ENCODE assay signal across 25 mouse cellular contexts in genomic region chr17:47708972-47709371, GRCm38 (mm10). TPM values are rescaled to one million over a fixed set of nuclear protein-coding genes. Genes with fewer than 3 reads are reported as not detected.
"Had no signal": no experiment of that assay in that cellular context is flagged by ENCODE, and none has a peak within 500 bp of the region (broad histone marks: within the 10 kb centered on the region; RNA-seq: fewer than 3 reads in every experiment).

No protein-coding gene starts in this region.

- H3K4me1 ChIP-seq: midbrain, embryonic 13.5 days; midbrain, embryonic 15.5 days; neural tube, embryonic 12.5 days; stomach, embryonic 15.5 days had no signal

- H3K9ac ChIP-seq: liver, embryonic 15.5 days; liver, postnatal 0 days; lung, embryonic 15.5 days; midbrain, embryonic 13.5 days; midbrain, embryonic 15.5 days; neural tube, embryonic 12.5 days; stomach, embryonic 15.5 days had no signal

- H3K27ac ChIP-seq: liver, embryonic 15.5 days; lung, embryonic 15.5 days; macrophage; midbrain, embryonic 13.5 days; midbrain, embryonic 15.5 days; neural tube, embryonic 12.5 days; stomach, embryonic 15.5 days had no signal

- H3K27me3 ChIP-seq: lung, embryonic 15.5 days; midbrain, embryonic 13.5 days; midbrain, embryonic 15.5 days; stomach, embryonic 15.5 days had no signal

- ATAC-seq: liver, postnatal 0 days; lung, postnatal 0 days; midbrain, embryonic 13.5 days; midbrain, embryonic 15.5 days had no signal

- DNase-seq: liver, postnatal 0 days; lung, adult 2 months; lung, postnatal 14 days; lung, postnatal 36 days; right cerebral cortex, postnatal 25 days; right cerebral cortex, postnatal 4 days; spleen, adult 18-20 months; thymus, adult 2 months; thymus, postnatal 25 days; thymus, postnatal 4 days had no signal

- H3K4me3 ChIP-seq: liver, embryonic 15.5 days; lung, embryonic 15.5 days; megakaryocyte, embryonic 14.5 days; midbrain, embryonic 13.5 days; midbrain, embryonic 15.5 days; neural tube, embryonic 12.5 days; stomach, embryonic 15.5 days had no signal

- H3K9me3 ChIP-seq: liver, embryonic 15.5 days; lung, embryonic 15.5 days; megakaryocyte, embryonic 14.5 days; midbrain, embryonic 13.5 days; midbrain, embryonic 15.5 days; neural tube, embryonic 12.5 days; stomach, embryonic 15.5 days had no signal

- H3K36me3 ChIP-seq: liver, embryonic 15.5 days; lung, embryonic 15.5 days; midbrain, embryonic 15.5 days; stomach, embryonic 15.5 days had no signal

- H3K4me2 ChIP-seq: liver, embryonic 15.5 days; lung, embryonic 15.5 days; midbrain, embryonic 11.5 days; midbrain, embryonic 13.5 days; midbrain, embryonic 15.5 days; neural tube, embryonic 12.5 days; stomach, embryonic 15.5 days had no signal

RNA-seq across cellular contexts. Expression of gene Prickle4, which starts 14.4 kb away (rescaled TPM):
- total RNA-seq: monocyte, adult 5-6 weeks; neutrophil, adult 5-6 weeks had no signal
- polyA plus RNA-seq: liver, embryonic 15.5 days had no signal

RNA-seq across cellular contexts. Expression of gene Gm21981, which starts 14.7 kb away (rescaled TPM):
- total RNA-seq: monocyte, adult 5-6 weeks; neutrophil, adult 5-6 weeks had no signal
- polyA plus RNA-seq: liver, embryonic 15.5 days had no signal

RNA-seq across cellular contexts. Expression of gene Pgc, which starts 17.7 kb away (rescaled TPM):
- total RNA-seq: megakaryocyte progenitor cell, adult 5-6 weeks; monocyte, adult 5-6 weeks; neutrophil, adult 5-6 weeks had no signal
- polyA plus RNA-seq: liver, embryonic 15.5 days; macrophage; midbrain, embryonic 11.5 days; midbrain, embryonic 13.5 days; midbrain, embryonic 15.5 days; neural tube, embryonic 12.5 days; neural tube, embryonic 14.5 days; urinary bladder, adult 2 months had no signal
